25 mouse cellular contexts compared by ENCODE assay signal in the genomic region with DNA sequence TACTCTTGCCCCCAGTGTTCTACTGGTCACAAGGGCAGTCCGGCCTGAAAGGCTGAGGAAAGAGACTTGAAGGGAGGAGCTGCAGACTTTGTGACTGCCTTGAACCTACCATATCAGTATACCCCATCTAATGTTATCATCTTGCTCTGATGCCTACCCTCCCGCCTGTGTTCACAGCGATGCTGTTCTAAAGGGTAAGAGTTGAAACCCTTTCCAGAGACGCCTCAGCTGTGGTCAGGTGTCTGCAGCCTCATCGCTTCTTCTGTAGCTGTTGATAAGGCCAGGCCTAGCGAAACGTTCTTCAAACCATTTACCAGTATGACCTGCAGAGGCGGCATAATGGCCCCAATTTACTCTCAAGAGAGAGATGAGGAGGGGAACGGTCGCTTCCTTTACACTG.
"Had no signal": no experiment of that assay in that cellular context is flagged by ENCODE, and none has a peak within 500 bp of the region (broad histone marks: within the 10 kb centered on the region; RNA-seq: fewer than 3 reads in every experiment).

No protein-coding gene starts in this region.

- H3K36me3 ChIP-seq: hindbrain, embryonic 10.5 days; hindbrain, embryonic 12.5 days; intestine, embryonic 15.5 days; limb, embryonic 10.5 days; limb, embryonic 12.5 days; liver, embryonic 13.5 days; liver, embryonic 15.5 days had no signal

- H3K4me2 ChIP-seq: heart, embryonic 11.5 days; hindbrain, embryonic 12.5 days; hindbrain, embryonic 14.5 days; intestine, embryonic 15.5 days; limb, embryonic 12.5 days; liver, embryonic 11.5 days; liver, embryonic 13.5 days; liver, embryonic 15.5 days had no signal

- H3K9me3 ChIP-seq: hindbrain, embryonic 10.5 days; hindbrain, embryonic 12.5 days; intestine, embryonic 15.5 days; limb, embryonic 10.5 days; limb, embryonic 12.5 days; liver, embryonic 13.5 days; liver, embryonic 15.5 days had no signal

- H3K4me1 ChIP-seq: hindbrain, embryonic 10.5 days; intestine, embryonic 15.5 days; limb, embryonic 10.5 days; liver, embryonic 13.5 days; liver, embryonic 15.5 days had no signal

- H3K27ac ChIP-seq: heart, adult 2 months; hindbrain, embryonic 10.5 days; hindbrain, embryonic 12.5 days; hindbrain, embryonic 14.5 days; intestine, embryonic 15.5 days; kidney, postnatal 0 days; left cerebral cortex, adult 2 months; limb, embryonic 10.5 days; limb, embryonic 12.5 days; liver, embryonic 13.5 days; liver, embryonic 15.5 days had no signal

- H3K4me3 ChIP-seq: heart, adult 2 months; hindbrain, embryonic 10.5 days; hindbrain, embryonic 12.5 days; intestine, embryonic 15.5 days; left cerebral cortex, adult 2 months; limb, embryonic 10.5 days; limb, embryonic 12.5 days; liver, embryonic 13.5 days; liver, embryonic 15.5 days had no signal

- H3K9ac ChIP-seq: hindbrain, embryonic 12.5 days; hindbrain, embryonic 14.5 days; intestine, embryonic 15.5 days; limb, embryonic 12.5 days; liver, embryonic 13.5 days; liver, embryonic 15.5 days; liver, postnatal 0 days had no signal

- H3K27me3 ChIP-seq: hindbrain, embryonic 12.5 days; intestine, embryonic 15.5 days; limb, embryonic 12.5 days; liver, embryonic 13.5 days; liver, embryonic 15.5 days had no signal

- ATAC-seq: hindbrain, embryonic 16.5 days; intestine, embryonic 15.5 days; intestine, postnatal 0 days; liver, postnatal 0 days had no signal

- DNase-seq: gastrocnemius, postnatal 10 days; gastrocnemius, postnatal 25 days; heart, adult 2 months; heart, postnatal 10 days; heart, postnatal 4 days; kidney, adult 18-20 months; kidney, adult 8-10 months; kidney, postnatal 14 days; kidney, postnatal 36 days; liver; liver, embryonic 13.5 days; liver, postnatal 0 days had no signal
